Mouse (Mus musculus): ENCODE results near the gene Mettl22. TPM values are rescaled to one million over a fixed set of nuclear protein-coding genes. Genes with fewer than 3 reads are reported as not detected.

The Mettl22 gene
- total RNA-seq (2014; rRNA removed) = 37.4 and 61.9 TPM in 2 replicates
- polyA plus RNA-seq (2015; fragmentation: Nextera tagmentation; extraction: Ambion mirVana) = 80.0 and 88.7 TPM in 2 replicates

- peaks cover 5% of the 10 kb centered on the region; the same call in 1 of the 2 replicates for H3K4me1 ChIP-seq (ENCODE audit: insufficient read depth, low read length)
- under 1% methylated on average over 48 of the region's 48 CpGs for WGBS
- 0 out of 2 replicates have a peak, but pooled peaks cover 5% of the 10 kb centered on the region for H3K27me3 ChIP-seq (ENCODE audit: insufficient read depth, low read length)
- TF ChIP-seq CTCF (IDR thresholded peaks at IDR 0.05) = peak; percentile 53
- H3K4me2 ChIP-seq (ENCODE audit: low read depth, low read length, poor library complexity, severe bottlenecking) = peak within 1 kb of the TSS; percentile 88
- no peaks in the 10 kb centered on the region for H3K36me3 ChIP-seq (ENCODE audit: insufficient read depth, low read length)
- no peaks in the 10 kb centered on the region for H3K9me3 ChIP-seq (ENCODE audit: low read length)
- H3K27ac ChIP-seq (ENCODE audit: low read depth, low read length) = peak within 1 kb of the TSS; percentile 83
- ATAC-seq (ENCODE audit: low FRiP score) = peak; percentile 97
- H3K9ac ChIP-seq (replicated peaks; ENCODE audit: low read length, poor library complexity, severe bottlenecking) = peak within 1 kb of the TSS; percentile 69
- peak; percentile 96 for DNase-seq (ENCODE audit: low spot score)
- peak within 1 kb of the TSS; percentile 73 for H3K4me3 ChIP-seq (ENCODE audit: low read depth, low read length)
These were observed at the start of gene Mettl22 for GRCm38 (mm10) chr16:8470603-8471481. Mettl22 (plus strand) TSS chr16:8470788.

- no peak for ATAC-seq (ENCODE audit: low FRiP score)
- WGBS = 86% methylated on average over 4 of the region's 4 CpGs
- TF ChIP-seq CTCF (IDR thresholded peaks at IDR 0.05) = no peak
- peaks cover 24% of the 10 kb centered on the region for H3K27me3 ChIP-seq (ENCODE audit: insufficient read depth, low read length)
- H3K4me1 ChIP-seq (ENCODE audit: insufficient read depth, low read length) = 0 out of 2 replicates have a peak, but pooled peaks cover 4% of the 10 kb centered on the region
- H3K4me2 ChIP-seq (ENCODE audit: low read depth, low read length, poor library complexity, severe bottlenecking) = no peak overlapping the region
- H3K36me3 ChIP-seq (ENCODE audit: insufficient read depth, low read length) = no peaks in the 10 kb centered on the region
- no peak overlapping the region for H3K4me3 ChIP-seq (ENCODE audit: low read depth, low read length)
- H3K9me3 ChIP-seq (ENCODE audit: low read length) = no peaks in the 10 kb centered on the region
- H3K9ac ChIP-seq (replicated peaks; ENCODE audit: low read length, poor library complexity, severe bottlenecking) = no peak overlapping the region
- DNase-seq (ENCODE audit: low spot score) = no peak
- H3K27ac ChIP-seq (ENCODE audit: low read depth, low read length) = no peak overlapping the region
These were observed 49.7 kb upstream of the Mettl22 start for GRCm38 (mm10) chr16:8420842-8421241.

GRCm38 (mm10) chr16:8423626-8424114, 46.9 kb upstream of the Mettl22 start:
- Histone ChIP-seq H3K9ac (replicated peaks; ENCODE audit: low read length, poor library complexity, severe bottlenecking) (no peak overlapping the region), H3K4me2 (ENCODE audit: low read depth, low read length, poor library complexity, severe bottlenecking) (peak overlapping the region; percentile 92; the same call in 1 of the 2 replicates), H3K27me3 (ENCODE audit: insufficient read depth, low read length) (peaks cover 35% of the 10 kb centered on the region), H3K9me3 (ENCODE audit: low read length) (no peaks in the 10 kb centered on the region), H3K36me3 (ENCODE audit: insufficient read depth, low read length) (no peaks in the 10 kb centered on the region), H3K4me3 (ENCODE audit: low read depth, low read length) (no peak overlapping the region), H3K4me1 (ENCODE audit: insufficient read depth, low read length) (0 out of 2 replicates have a peak, but pooled peaks cover 4% of the 10 kb centered on the region), H3K27ac (ENCODE audit: low read depth, low read length) (no peak overlapping the region)
- ATAC-seq (ENCODE audit: low FRiP score) (no peak), DNase-seq (ENCODE audit: low spot score) (no peak)
- TF ChIP-seq CTCF (IDR thresholded peaks at IDR 0.05) = no peak
- 37% methylated on average over 7 of the region's 7 CpGs for WGBS

- H3K9ac ChIP-seq (replicated peaks; ENCODE audit: low read length, poor library complexity, severe bottlenecking) = peak overlapping the region; percentile 26
- H3K4me2 ChIP-seq (ENCODE audit: low read depth, low read length, poor library complexity, severe bottlenecking) = peak overlapping the region; percentile 92
- ATAC-seq (ENCODE audit: low FRiP score) (no peak), DNase-seq (ENCODE audit: low spot score) (no peak)
- no peaks in the 10 kb centered on the region for H3K36me3 ChIP-seq (ENCODE audit: insufficient read depth, low read length)
- peak overlapping the region; percentile 42 for H3K4me3 ChIP-seq (ENCODE audit: low read depth, low read length)
- no peaks in the 10 kb centered on the region for H3K9me3 ChIP-seq (ENCODE audit: low read length)
- H3K27me3 ChIP-seq (ENCODE audit: insufficient read depth, low read length) = peaks cover 35% of the 10 kb centered on the region
- no peak overlapping the region for H3K27ac ChIP-seq (ENCODE audit: low read depth, low read length)
- WGBS = 4% methylated on average over 43 of the region's 43 CpGs
- TF ChIP-seq CTCF (IDR thresholded peaks at IDR 0.05) = no peak
- 0 out of 2 replicates have a peak, but pooled peaks cover 4% of the 10 kb centered on the region for H3K4me1 ChIP-seq (ENCODE audit: insufficient read depth, low read length)
These were observed 46.2 kb upstream of the Mettl22 start for GRCm38 (mm10) chr16:8424161-8424970.

GRCm38 (mm10) chr16:8424971-8425330, 45.6 kb upstream of the Mettl22 start, which contains the start of gene Tmem114:
Tmem114 (minus strand) TSS chr16:8425136.
- H3K36me3 ChIP-seq (ENCODE audit: insufficient read depth, low read length) = no peaks in the 10 kb centered on the region
- H3K9ac ChIP-seq (replicated peaks; ENCODE audit: low read length, poor library complexity, severe bottlenecking) = peak within 1 kb of the TSS; percentile 26
- peak within 1 kb of the TSS; percentile 92 for H3K4me2 ChIP-seq (ENCODE audit: low read depth, low read length, poor library complexity, severe bottlenecking)
- WGBS = under 1% methylated on average over 16 of the region's 16 CpGs
- no peak for ATAC-seq (ENCODE audit: low FRiP score)
- H3K27ac ChIP-seq (ENCODE audit: low read depth, low read length) = no peak within 1 kb of the TSS
- no peaks in the 10 kb centered on the region for H3K9me3 ChIP-seq (ENCODE audit: low read length)
- H3K4me1 ChIP-seq (ENCODE audit: insufficient read depth, low read length) = 0 out of 2 replicates have a peak, but pooled peaks cover 4% of the 10 kb centered on the region
- no peak for TF ChIP-seq CTCF (IDR thresholded peaks at IDR 0.05)
- peaks cover 35% of the 10 kb centered on the region for H3K27me3 ChIP-seq (ENCODE audit: insufficient read depth, low read length)
- DNase-seq (ENCODE audit: low spot score) = peak; percentile 29
- H3K4me3 ChIP-seq (ENCODE audit: low read depth, low read length) = peak within 1 kb of the TSS; percentile 42

Measured in midbrain, postnatal 0 days (tissue).